Mouse (Mus musculus) lung, postnatal 36 days (tissue): ENCODE data around the gene Adora3.

Experiments used
- DNase-seq: peaks from one replicate; pipeline ENCODE4 v3.0.0; 2022; ENCODE audit warnings: mixed read lengths

Gene Adora3

DNA sequence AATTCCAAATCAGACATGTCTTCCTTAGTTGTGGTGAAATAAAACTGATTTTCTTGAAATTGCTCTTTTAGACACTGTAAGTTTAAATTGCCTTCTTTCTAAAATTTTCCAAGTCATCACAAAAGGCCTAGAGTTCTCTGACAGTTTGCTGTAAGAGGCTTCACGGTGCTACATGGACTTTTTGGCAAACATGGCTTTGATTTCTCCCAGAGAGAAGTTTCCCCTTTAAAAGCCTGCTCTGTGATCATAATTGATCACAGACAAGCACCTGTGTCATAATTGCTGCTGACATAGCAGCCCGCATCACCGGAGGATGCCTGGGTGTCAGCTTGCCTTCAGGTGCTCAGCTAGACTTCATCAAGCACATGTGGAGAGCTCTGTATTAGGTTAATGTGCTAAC, at the start of gene Adora3, which contains the start of gene Tmigd3:
Gene Adora3 (plus strand): TSS at position 301 of the 400 bp plus-strand sequence.
Gene Tmigd3 (plus strand): TSS at position 346 of the 400 bp plus-strand sequence.
- DNase-seq: no peak

DNA sequence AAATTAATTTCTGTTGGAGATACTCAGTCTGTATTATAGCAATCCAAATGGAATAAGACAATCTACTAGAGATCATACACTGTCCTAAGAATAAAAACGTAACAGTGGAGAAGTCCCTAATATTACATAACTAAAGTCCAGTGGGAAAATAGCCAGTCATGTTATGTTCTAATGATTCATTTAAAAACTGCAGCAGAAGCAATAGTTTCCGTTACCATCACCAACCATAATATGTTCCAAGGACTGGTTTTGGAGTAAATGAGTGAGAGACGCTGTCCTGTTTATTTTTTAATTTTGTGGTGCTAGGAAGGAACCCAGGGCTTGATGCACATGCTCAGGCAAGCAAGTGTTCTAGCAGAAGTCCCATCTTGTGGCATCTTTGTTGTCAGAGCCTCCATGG, 49.2 kb upstream of the Adora3 start:
- DNase-seq: no peak

DNA sequence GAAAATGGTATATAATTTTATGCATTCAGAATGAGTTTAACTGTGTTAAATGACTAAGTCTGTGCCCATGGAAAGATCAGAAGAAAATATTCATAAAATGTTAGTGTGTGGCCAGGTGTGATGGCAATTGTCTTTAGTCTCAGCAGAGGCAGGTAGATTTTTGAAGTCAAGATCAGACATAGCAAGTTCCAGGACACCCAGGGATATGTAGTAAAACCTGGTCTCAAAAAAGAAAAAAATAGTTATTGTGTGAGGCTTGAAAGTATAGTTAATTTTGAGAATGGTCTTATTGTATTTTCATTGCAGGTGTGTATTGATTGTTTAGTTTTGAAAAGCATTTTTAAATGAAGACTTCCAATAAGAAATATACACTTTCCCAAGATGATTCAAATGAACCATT, 47.0 kb upstream of the Adora3 start:
- no peak for DNase-seq

DNA sequence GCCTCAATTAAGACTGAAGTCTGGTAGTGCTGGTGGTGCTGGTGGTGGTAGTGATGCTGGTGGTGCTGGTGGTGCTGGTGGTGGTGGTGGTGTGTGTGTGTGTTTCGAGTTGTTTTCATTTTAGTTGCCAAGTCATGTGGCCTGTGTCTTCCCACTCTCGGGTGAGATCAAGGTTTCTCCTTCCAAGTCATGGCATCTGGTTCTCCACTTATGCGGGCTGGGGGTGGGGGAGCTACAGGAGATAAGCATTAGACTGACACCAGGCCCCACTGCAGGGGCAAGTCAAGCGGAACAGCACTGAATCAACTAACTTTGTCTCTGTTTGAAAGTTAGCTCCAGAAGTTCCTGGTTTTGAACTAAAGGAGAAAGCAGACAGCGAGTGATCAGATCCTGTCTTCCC, 46.6 kb upstream of the Adora3 start:
- DNase-seq: no peak

DNA sequence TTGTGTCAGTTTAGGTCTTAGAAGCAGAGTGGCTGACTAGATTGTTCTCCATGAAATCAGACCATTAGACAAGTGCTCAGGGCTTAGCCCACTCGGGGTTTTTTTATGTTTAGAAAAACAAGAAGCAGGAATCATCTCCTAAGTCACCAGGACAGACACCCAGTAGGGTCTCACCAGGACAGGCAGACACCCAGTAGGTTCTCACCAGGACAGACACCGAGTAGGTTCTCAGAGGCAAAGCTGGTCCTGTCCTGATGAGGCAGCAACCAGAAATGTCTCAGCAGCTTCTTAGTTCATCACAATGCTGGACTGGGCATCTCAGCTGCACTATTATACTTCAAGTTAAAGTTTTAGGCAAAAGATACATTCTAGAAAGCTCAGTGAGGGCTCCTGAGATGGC, 46.0 kb upstream of the Adora3 start:
- DNase-seq: no peak

DNA sequence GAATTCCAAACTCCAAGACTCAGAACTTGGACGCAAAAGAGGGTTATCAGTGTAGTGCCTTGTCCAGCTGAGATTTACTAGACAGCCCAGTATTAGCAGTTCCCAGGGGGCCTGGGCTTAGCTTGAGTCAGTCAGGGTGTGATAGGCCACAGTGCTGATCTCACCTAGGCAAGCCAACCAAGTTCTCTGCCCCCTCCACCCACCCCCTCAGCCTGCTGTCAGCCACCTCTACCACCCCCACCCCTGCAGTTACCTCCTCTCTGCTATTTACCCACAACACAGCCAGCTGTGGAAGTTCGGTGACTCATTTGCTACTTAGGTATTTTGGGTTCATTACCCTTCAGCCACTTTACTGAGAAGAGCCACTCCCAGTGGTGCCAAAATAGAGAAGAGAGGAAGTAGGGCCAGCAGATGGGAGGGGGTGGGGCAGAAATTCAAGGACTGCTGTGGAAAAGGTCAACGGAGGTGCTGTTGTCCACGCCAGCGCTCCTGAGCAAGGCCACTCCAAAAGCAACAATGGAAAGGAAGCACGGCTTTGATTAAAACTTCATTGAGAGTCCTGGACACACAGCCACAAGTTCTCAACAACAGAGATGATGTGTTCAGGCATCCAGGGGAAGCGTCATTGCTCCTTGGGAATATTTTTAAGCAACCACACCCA, 45.0 kb upstream of the Adora3 start:
- peak; percentile 82 for DNase-seq

DNA sequence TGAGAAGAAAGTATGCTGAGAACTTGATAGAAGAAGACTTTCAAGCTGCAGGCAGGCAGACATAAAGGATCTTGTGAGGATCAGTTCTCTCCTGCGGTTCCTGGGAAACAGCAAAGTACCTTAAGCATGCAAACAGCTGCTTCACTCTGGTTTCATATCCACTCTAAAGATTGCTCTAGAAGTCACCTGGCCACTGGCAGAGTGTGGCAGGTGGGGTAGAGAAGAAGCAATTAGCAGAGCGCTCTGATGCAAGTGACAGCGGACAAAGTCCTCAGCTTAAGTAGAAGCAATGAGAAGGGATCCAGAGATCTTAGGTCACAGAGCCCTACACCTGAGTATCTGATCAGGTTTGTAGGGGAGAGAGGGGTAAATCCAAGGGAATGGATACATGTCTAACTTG, 39.1 kb upstream of the Adora3 start:
- DNase-seq: no peak

DNA sequence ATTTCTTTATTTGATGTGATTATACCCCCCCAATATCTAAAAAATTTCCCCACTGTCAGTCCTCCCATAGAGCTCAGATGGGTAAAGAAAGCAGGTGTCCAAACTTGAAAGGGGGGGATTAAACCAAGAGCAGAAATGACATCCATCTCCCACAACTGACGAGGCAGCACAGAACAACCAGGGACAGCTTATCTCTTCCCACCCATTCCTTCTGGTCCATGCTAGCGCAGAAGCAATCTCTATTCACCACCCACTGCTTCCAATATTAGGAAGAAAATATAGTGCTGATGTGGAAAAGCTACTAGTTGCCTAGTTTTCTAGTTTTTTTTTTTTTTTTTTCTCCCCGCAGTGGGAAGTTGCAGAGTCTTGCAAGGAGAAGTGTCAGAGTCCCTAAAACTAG, 34.8 kb upstream of the Adora3 start:
- DNase-seq: no peak

DNA sequence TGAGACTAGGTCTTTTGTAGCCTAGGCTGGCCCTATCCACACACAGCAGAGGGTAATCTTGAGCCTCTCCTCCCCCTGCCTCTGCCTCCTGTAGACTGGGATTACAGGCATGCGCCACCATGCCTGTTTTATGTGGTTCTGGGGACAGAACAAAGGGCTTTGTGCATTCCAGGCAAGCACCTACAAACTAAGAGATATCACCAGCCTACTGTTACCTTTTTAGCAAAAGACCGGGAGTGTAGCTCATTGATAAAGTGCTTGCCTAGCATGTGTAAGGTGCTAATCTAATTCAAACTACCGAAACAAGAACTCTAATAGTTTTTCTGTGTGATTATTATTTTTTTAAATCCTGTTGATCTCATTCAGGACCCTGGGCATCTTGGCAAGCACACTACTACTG, 33.8 kb upstream of the Adora3 start:
- DNase-seq: no peak

DNA sequence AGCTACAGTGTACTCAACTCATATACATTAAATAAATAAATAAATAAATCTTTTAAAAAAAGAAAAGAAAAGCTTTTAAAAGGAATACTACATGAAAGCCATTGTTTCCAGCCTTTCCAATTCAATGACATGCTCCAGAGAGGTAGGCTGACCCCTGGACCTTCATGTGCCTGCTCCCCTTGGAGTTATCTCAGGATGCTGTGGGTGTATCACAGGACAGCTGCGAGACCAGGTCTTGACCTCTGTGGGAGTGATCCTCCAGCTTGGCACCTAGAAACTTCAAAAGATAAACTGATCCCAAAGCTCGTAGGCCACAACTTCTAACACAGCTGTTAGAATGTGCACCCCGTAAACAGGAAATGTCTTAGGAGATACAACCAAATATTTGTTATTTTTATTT, 32.0 kb upstream of the Adora3 start:
- DNase-seq: no peak

DNA sequence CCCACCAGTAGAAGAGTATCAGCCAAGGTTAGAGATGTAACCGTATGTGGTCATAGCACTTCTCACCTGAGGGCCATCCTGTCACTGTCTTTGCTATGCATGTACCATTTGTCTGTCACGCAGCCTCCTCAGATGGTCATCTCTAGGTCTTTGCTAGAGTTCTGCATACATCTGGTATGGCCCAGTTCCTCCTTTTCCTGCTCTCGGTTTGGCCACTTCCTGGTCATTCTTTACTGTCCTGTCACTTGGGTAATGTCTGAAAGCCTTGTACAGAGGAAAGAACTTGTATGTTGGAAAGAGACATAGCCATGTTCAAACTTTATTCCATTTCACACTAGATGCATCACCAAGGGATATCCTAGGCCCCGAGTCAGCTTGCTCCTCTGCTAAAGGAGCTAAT, 30.8 kb upstream of the Adora3 start:
- DNase-seq: no peak

DNA sequence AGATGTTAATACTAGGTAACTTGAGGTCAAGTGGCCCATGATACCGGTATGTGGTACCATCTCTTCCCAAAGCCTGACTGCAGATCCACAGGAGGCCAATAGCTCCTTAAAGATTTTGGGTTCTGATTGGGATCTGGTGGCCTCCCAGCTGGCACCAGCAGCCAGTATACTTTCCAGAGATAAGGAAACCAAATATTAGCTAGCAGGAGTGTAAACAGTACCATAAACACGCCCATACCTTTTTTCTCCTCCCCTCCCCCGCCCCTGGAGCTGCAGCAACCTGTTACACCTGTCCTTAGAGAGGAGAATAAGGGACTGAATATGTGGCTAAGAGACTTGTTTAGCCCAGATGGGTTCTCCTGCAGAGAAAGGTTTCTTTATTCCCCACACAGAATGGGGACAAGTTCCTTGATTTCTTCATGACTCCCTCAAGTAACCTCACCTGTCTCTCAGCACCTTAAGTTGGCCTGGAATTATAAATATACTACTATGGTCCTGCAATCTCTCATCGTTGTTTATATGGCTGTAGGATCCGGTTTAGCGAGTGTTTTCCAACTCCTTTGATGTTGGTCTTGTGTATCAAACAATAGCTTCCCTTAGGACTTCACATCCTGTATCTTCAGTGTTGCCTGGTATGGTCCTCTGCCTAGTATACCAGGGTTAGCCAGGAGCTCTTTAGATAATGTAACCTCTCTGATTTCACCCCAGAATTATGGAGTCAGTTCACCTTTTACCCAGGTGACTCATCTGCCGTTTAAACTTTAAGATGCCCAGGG, 24.2 kb upstream of the Adora3 start:
- DNase-seq: peak; percentile 45

DNA sequence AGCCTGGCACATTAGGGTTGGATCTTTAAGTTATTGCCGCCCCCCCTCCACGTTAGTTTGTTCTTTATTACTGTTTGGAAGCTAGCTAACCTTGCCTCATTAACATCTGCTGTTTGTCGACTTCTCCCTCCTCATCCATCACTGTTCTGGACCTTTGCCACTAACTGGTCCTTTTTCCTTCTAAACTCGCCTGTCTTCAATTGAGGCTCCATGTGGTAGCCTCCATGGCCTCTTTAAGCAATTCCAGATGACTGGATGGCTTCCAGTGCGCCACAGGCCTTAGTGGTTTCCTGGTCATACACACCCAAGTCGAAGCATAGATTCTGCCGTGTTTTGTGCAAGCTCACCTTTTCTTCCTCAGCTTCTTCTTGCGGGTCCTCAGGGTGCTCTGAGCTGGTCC, 16.9 kb upstream of the Adora3 start:
- DNase-seq: no peak

DNA sequence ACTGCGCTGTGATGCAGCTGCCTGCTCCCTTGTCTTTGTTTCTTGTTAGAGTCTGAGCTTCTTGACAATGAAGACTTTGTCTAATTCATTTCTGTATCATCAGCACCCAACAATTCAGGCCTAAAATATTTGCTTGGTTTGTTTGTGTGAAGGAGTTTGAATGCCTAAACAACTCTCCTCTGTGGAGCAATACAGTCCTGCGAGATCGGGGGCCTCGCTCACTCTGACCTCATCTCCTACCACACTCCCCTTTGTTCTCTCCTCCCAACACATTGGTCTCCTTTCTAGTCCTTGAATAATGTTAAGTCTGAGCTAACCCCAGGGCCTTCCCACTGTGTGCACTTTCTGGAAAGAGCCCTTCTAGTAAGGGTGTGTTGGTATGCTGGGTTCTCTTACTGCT, 15.9 kb upstream of the Adora3 start:
- no peak for DNase-seq

DNA sequence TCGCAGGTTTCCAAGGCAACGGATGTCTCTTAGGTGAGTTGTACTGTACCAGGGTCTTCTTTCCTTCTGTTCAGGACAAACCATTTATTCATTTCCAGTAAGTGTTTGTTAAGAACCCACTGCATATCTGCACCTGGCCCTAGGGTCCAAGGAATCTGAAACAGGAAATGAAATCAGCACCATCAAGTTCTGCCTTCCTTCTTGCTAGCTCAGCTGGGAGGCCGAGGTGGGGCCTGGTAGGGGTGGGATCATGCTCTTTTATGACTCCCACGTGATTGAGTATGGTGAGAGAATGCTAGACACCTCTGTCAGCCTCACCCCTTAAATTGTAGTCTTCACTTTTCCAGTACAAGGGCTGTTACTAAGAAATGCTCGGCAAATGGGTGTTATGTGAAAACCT, 13.1 kb upstream of the Adora3 start:
- no peak for DNase-seq

DNA sequence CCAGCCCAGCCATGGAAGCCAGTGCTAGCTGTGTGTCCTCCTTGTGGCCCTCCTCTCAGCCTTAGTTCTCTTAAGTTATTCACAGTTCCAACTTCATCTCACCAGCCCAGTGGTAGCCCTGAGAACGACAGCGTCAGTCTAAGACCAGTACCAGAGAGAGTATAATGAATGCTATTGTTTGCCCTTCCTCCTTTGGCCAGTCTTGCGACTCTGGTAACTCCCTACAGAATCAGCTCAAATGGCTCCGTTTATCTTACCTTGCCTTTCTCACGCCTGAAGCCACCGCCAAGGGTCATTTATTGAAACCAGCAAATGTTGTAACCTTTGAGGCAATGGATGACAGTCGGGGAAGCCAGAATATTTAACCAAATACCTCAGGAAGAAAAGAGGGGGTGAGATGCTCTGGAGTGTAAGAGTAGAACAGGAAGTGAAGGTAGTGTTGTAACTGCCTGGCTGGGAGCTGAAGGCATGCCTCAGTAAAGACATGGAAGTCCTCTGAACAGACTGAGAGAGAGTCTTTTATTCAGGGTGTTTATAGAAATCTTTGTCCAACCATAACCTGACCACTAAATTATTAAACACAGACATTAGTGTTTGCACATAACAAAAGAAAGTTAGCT, 8.8 kb upstream of the Adora3 start:
- no peak for DNase-seq

DNA sequence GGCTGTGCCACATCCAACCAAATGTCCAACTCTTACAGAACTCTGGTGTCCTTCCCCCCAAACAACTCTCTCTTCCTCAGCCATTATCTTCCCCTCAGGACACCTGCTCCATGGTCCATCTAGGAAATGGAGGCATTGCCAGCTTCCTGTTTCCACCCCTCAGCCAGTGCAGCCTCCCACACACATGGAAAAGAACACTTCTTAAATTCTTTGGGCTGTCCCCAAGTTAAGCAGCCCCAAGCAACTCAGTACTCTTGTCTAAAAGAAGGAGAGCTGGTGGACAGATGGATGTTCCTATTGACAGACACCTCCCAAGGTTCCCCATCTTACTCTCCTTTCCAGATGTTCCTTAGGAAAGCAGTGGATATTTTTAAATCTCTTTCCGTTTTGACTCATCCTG, 6.5 kb upstream of the Adora3 start:
- no peak for DNase-seq

DNA sequence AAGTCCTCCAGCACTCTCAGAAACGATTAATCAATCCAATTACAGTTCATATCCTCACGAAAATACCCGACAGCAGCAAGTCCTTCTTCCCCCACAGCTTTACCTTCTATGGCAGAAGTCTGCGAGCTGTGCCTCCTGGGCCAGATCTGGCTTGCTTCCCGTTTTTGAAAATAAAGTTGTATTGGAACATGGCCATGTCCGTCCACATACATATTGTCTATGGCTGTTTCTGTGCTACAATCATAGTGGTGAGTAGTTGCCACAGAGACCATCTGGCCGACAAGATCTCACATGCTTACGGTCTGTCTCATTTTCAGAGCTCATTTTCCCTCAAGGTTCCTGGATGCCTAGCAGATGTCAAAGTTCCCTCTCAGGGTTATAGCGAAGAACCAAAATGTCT, 5.5 kb upstream of the Adora3 start:
- no peak for DNase-seq

DNA sequence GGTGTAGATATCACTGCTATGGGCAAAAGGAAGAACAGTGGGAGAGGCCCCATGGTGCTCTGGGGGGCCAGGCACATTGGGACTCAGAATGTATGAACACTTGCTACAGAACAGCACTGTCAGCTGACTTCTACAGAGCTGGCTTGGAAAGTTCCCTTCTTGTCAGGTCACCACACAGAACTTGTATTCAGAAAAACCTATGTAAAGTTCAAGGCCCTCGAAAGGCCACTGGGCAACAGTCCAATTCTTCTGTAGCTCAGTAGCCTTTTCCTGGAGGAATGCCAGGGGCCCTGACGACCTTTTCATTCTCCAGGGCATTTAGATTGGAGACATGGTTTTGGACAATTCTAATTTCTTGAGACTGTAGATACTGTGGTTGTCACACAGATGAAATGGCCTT, 2.5 kb upstream of the Adora3 start:
- peak; percentile 67 for DNase-seq

DNA sequence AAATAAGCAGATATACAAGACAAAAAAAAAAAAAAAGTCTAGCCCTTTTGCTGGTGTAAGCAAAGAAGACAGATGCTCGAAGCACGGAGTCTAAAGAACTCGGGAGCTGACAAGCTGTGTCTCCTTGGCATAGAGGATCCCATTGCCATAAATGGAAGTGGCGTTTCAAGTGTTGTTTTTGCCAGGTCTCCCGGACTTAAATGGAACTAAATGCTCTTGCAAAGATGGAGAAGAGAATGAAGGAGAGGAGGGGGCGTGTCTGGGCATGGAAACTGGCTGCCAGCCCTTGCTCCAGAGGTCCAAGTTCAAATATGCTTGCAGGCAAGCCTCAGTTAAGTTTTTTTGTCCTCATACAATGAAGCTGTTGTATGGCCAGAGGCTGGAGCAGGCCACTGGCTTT, 1.4 kb downstream of the Adora3 start:
- DNase-seq: no peak

DNA sequence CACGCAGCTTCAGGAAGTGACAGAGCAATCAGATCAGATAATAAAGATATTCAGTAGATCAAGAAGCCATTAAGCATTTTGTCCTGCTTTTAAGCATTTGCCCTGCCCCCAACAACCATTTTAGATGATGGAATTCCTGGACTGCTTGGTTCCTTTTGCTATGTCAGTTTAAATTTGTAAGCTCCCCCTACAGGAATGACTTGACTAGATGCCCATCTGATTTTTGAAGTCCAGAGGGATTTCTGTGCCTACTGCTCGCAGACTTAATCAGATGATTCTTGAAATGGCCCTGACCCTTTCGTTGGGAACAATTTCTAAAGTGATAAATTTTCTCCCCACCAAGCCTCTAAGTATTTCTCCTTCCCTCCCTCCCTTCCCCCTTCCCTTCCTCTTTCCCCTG, 1.9 kb downstream of the Adora3 start:
- DNase-seq: no peak

DNA sequence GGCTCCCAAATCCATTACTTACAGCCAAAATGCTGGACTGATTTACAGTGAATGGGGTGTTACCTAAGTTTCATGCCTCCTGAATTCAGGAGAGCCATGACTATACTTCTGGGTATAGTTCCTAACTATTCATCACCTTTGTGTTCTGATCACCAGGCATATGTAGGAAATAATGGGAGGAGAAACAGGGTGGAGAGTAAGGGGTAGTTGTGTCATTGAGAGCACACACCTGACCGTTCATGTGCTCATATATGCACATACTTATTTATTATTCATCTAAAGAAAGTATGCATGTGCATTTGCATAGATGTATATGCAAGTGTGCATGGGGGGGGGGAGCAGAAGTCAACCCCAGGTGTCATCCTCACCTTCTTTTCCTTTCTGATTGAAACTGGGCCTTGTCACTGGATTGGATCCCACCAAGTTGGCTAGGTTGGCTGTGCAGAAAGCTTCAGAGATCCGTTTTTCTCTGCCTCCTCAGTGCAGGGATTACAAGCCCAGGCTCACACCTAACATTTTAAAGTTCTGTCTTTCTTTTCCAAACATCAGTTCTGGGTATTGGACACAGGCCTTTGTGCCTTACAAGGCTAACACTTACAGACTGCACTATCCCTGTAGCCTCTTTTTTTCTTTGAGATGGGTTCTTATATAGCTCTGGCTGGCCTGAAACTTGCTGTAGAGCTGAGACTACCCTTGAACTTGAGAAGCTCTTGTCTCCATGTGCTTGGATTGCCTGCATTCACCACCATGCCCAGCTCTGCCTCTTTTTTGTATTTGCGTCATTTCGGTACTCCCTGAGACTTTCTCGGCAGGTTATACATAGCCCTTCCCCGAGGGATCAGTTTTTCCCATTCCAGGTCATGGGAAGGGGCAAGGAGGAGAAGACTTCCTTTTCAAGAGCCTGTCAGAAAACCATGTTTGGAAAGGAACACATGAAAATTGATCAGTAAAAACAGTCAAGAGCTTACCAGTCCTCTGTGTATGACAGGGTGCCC, 3.1 kb downstream of the Adora3 start:
- no peak for DNase-seq

DNA sequence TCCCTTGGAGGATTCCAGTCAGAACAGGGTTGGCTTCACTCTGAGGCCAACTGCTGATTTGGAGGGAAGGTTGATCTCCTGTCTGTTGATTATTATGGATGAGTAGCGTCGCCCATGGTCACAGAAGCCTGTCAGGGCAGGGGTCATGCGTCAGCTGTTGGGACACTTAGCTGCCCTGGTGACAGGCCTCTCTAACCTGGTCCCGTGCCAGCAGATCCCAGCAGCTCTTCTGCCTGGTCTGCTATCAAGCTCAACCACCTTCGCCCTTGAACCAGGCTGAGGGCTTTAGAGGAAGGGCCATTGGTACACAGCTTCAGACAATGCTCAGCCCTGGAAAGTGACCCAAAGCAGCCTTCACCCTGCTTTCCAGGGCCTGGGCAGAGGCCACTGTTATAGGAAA, 5.4 kb downstream of the Adora3 start:
- DNase-seq: no peak
